Mouse (Mus musculus): ENCODE measurements around the gene Calcoco1. TPM values are rescaled to one million over a fixed set of nuclear protein-coding genes. Genes with fewer than 3 reads are reported as not detected.

Calcoco1 gene
- polyA plus RNA-seq (2015; fragmentation: Nextera tagmentation; extraction: Ambion mirVana), result 92.3 and 99.4 TPM in 2 replicates

GRCm38 (mm10) chr15:102721980-102722475, at the start of gene Calcoco1:
Gene Calcoco1 (minus strand): TSS chr15:102722178.
- peak within 1 kb of the TSS; percentile 77 for H3K4me3 ChIP-seq (ENCODE audit: low read depth, low read length)
- peaks cover 8% of the 10 kb centered on the region for H3K36me3 ChIP-seq (ENCODE audit: insufficient read depth, low read length)
- peak within 1 kb of the TSS; percentile 76 for H3K9ac ChIP-seq (replicated peaks; ENCODE audit: low read depth)
- peak within 1 kb of the TSS; percentile 69 for H3K4me2 ChIP-seq (replicated peaks; ENCODE audit: low read depth, low read length)
- H3K27ac ChIP-seq (ENCODE audit: low read length), result peak within 1 kb of the TSS; percentile 78
- peak; percentile 98 for DNase-seq (ENCODE audit: low spot score)
- H3K9me3 ChIP-seq (ENCODE audit: low read length), result no peaks in the 10 kb centered on the region
- TF ChIP-seq EP300 (IDR thresholded peaks at IDR 0.05) (no peak), CTCF (IDR thresholded peaks at IDR 0.05) (peak; percentile 17; the same call in 1 of the 2 replicates)
- ATAC-seq, result peak; percentile 99
- 0% methylated on average over 27 of the region's 27 CpGs for WGBS
- no peaks in the 10 kb centered on the region for H3K27me3 ChIP-seq (replicated peaks; ENCODE audit: insufficient read depth, low read length)
- no peaks in the 10 kb centered on the region for H3K4me1 ChIP-seq (ENCODE audit: insufficient read depth, low read depth, low read length)

- WGBS, result 32% methylated on average over 7 of the region's 7 CpGs
Observed at GRCm38 (mm10) chr15:102770866-102771265, 48.9 kb upstream of the Calcoco1 start.

GRCm38 (mm10) chr15:102765207-102765606, 43.2 kb upstream of the Calcoco1 start:
- no peaks in the 10 kb centered on the region for H3K36me3 ChIP-seq (ENCODE audit: insufficient read depth, low read length)
- H3K9me3 ChIP-seq (ENCODE audit: low read length), result no peaks in the 10 kb centered on the region
- no peak overlapping the region for H3K9ac ChIP-seq (replicated peaks; ENCODE audit: low read depth)
- TF ChIP-seq CTCF (IDR thresholded peaks at IDR 0.05) (no peak), EP300 (IDR thresholded peaks at IDR 0.05) (no peak)
- no peak overlapping the region for H3K27ac ChIP-seq (ENCODE audit: low read length)
- no peaks in the 10 kb centered on the region for H3K4me1 ChIP-seq (ENCODE audit: insufficient read depth, low read depth, low read length)
- H3K27me3 ChIP-seq (replicated peaks; ENCODE audit: insufficient read depth, low read length), result peaks cover 11% of the 10 kb centered on the region; the same call in 1 of the 2 replicates
- H3K4me3 ChIP-seq (ENCODE audit: low read depth, low read length), result no peak overlapping the region
- DNase-seq (ENCODE audit: low spot score), result no peak
- WGBS, result 27% methylated on average over 2 of the region's 2 CpGs
- H3K4me2 ChIP-seq (replicated peaks; ENCODE audit: low read depth, low read length), result no peak overlapping the region
- no peak for ATAC-seq

More at GRCm38 (mm10) chr15:102770866-102771265, 48.9 kb upstream of the Calcoco1 start:
- H3K9ac ChIP-seq (replicated peaks; ENCODE audit: low read depth), result no peak overlapping the region
- no peaks in the 10 kb centered on the region for H3K4me1 ChIP-seq (ENCODE audit: insufficient read depth, low read depth, low read length)
- no peak overlapping the region for H3K4me3 ChIP-seq (ENCODE audit: low read depth, low read length)
- TF ChIP-seq CTCF (IDR thresholded peaks at IDR 0.05) (no peak), EP300 (IDR thresholded peaks at IDR 0.05) (no peak)
- ATAC-seq (no peak), DNase-seq (ENCODE audit: low spot score) (no peak)
- H3K27me3 ChIP-seq (replicated peaks; ENCODE audit: insufficient read depth, low read length), result 0 out of 2 replicates have a peak, but pooled peaks cover 3% of the 10 kb centered on the region
- no peaks in the 10 kb centered on the region for H3K36me3 ChIP-seq (ENCODE audit: insufficient read depth, low read length)
- no peak overlapping the region for H3K27ac ChIP-seq (ENCODE audit: low read length)
- no peaks in the 10 kb centered on the region for H3K9me3 ChIP-seq (ENCODE audit: low read length)
- H3K4me2 ChIP-seq (replicated peaks; ENCODE audit: low read depth, low read length), result no peak overlapping the region

GRCm38 (mm10) chr15:102761745-102762378, 39.9 kb upstream of the Calcoco1 start:
- 10% methylated on average over 7 of the region's 7 CpGs for WGBS

GRCm38 (mm10) chr15:102757686-102758085, 35.7 kb upstream of the Calcoco1 start:
- DNase-seq (ENCODE audit: low spot score), result no peak
- H3K27ac ChIP-seq (ENCODE audit: low read length), result no peak overlapping the region
- no peak for ATAC-seq
- H3K4me2 ChIP-seq (replicated peaks; ENCODE audit: low read depth, low read length), result no peak overlapping the region
- WGBS, result 89% methylated on average over 1 of the region's 1 CpGs
- H3K36me3 ChIP-seq (ENCODE audit: insufficient read depth, low read length), result no peaks in the 10 kb centered on the region
- H3K4me3 ChIP-seq (ENCODE audit: low read depth, low read length), result no peak overlapping the region
- peaks cover 12% of the 10 kb centered on the region; the same call in 1 of the 2 replicates for H3K27me3 ChIP-seq (replicated peaks; ENCODE audit: insufficient read depth, low read length)
- H3K4me1 ChIP-seq (ENCODE audit: insufficient read depth, low read depth, low read length), result no peaks in the 10 kb centered on the region
- TF ChIP-seq CTCF (IDR thresholded peaks at IDR 0.05) (0 out of 2 replicates have a peak, but pooled peaks have one; percentile 4), EP300 (IDR thresholded peaks at IDR 0.05) (no peak)
- H3K9me3 ChIP-seq (ENCODE audit: low read length), result no peaks in the 10 kb centered on the region
- no peak overlapping the region for H3K9ac ChIP-seq (replicated peaks; ENCODE audit: low read depth)

More at GRCm38 (mm10) chr15:102761745-102762378, 39.9 kb upstream of the Calcoco1 start:
- Histone ChIP-seq H3K27me3 (replicated peaks; ENCODE audit: insufficient read depth, low read length) (peaks cover 11% of the 10 kb centered on the region; the same call in 1 of the 2 replicates), H3K9ac (replicated peaks; ENCODE audit: low read depth) (no peak overlapping the region), H3K4me2 (replicated peaks; ENCODE audit: low read depth, low read length) (no peak overlapping the region), H3K4me1 (ENCODE audit: insufficient read depth, low read depth, low read length) (no peaks in the 10 kb centered on the region), H3K36me3 (ENCODE audit: insufficient read depth, low read length) (no peaks in the 10 kb centered on the region), H3K27ac (ENCODE audit: low read length) (no peak overlapping the region), H3K9me3 (ENCODE audit: low read length) (no peaks in the 10 kb centered on the region), H3K4me3 (ENCODE audit: low read depth, low read length) (no peak overlapping the region)
- ATAC-seq, result peak; percentile 77
- peak; percentile 91 for DNase-seq (ENCODE audit: low spot score)
- no peak for TF ChIP-seq EP300 (IDR thresholded peaks at IDR 0.05)
- TF ChIP-seq CTCF (IDR thresholded peaks at IDR 0.05), result peak; percentile 82

GRCm38 (mm10) chr15:102755053-102755452, 33.1 kb upstream of the Calcoco1 start:
- no peaks in the 10 kb centered on the region for H3K9me3 ChIP-seq (ENCODE audit: low read length)
- no peaks in the 10 kb centered on the region for H3K36me3 ChIP-seq (ENCODE audit: insufficient read depth, low read length)
- no peak overlapping the region for H3K27ac ChIP-seq (ENCODE audit: low read length)
- 52% methylated on average over 5 of the region's 5 CpGs for WGBS
- no peak overlapping the region for H3K4me3 ChIP-seq (ENCODE audit: low read depth, low read length)
- TF ChIP-seq EP300 (IDR thresholded peaks at IDR 0.05) (no peak), CTCF (IDR thresholded peaks at IDR 0.05) (no peak)
- H3K4me2 ChIP-seq (replicated peaks; ENCODE audit: low read depth, low read length), result no peak overlapping the region
- DNase-seq (ENCODE audit: low spot score) (no peak), ATAC-seq (no peak)
- H3K4me1 ChIP-seq (ENCODE audit: insufficient read depth, low read depth, low read length), result no peaks in the 10 kb centered on the region
- peaks cover 7% of the 10 kb centered on the region; the same call in 1 of the 2 replicates for H3K27me3 ChIP-seq (replicated peaks; ENCODE audit: insufficient read depth, low read length)
- H3K9ac ChIP-seq (replicated peaks; ENCODE audit: low read depth), result no peak overlapping the region

All from lung, postnatal 0 days (tissue).